9 mouse cellular contexts compared by ENCODE assay signal in genomic region chr5:92117823-92118403, GRCm38 (mm10). TPM values are rescaled to one million over a fixed set of nuclear protein-coding genes. Genes with fewer than 3 reads are reported as not detected.
DNase-seq lines count a peak whose midpoint lies in the region; ATAC-seq and TF ChIP-seq lines count a peak whose summit lies in the region.
"Had no signal": no experiment of that assay in that cellular context is flagged by ENCODE, and none has a peak within 500 bp of the region (broad histone marks: within the 10 kb centered on the region; RNA-seq: fewer than 3 reads in every experiment).

No protein-coding gene starts in this region.

- ATAC-seq in embryonic facial prominence, embryonic 14.5 days (ENCODE audit: low read depth) = peak; percentile 75
- ATAC-seq in heart, embryonic 14.5 days (ENCODE audit: insufficient number of reproducible peaks, insufficient read depth, low FRiP score, low read depth) = peak; percentile 56; the same call in 1 of the 2 replicates
- peak; percentile 63 for ATAC-seq in kidney, embryonic 16.5 days (ENCODE audit: low FRiP score, low TSS enrichment)
- peak; percentile 57 for ATAC-seq in liver, embryonic 12.5 days

- H3K36me3 ChIP-seq in C2C12 (ENCODE audit: control insufficient read depth, insufficient read depth) = no peaks in the 10 kb centered on the region
- 0 out of 2 replicates have a peak, but pooled peaks cover under 1% of the 10 kb centered on the region for H3K36me3 ChIP-seq in embryonic facial prominence, embryonic 14.5 days (ENCODE audit: control insufficient read depth, insufficient read depth, low read length)
- H3K36me3 ChIP-seq in heart, embryonic 14.5 days (ENCODE audit: control insufficient read depth, insufficient read depth, low read length) = no peaks in the 10 kb centered on the region
- H3K36me3 ChIP-seq in kidney, embryonic 16.5 days (ENCODE audit: insufficient read depth, low read length) = no peaks in the 10 kb centered on the region
- 0 out of 2 replicates have a peak, but pooled peaks cover 3% of the 10 kb centered on the region for H3K36me3 ChIP-seq in liver, embryonic 12.5 days
- H3K36me3 ChIP-seq: embryonic facial prominence, embryonic 12.5 days had no signal

- H3K27ac ChIP-seq in embryonic facial prominence, embryonic 14.5 days (replicated peaks; ENCODE audit: low read depth, low read length) = no peak overlapping the region
- no peak overlapping the region for H3K27ac ChIP-seq in heart, embryonic 14.5 days (replicated peaks in 1 of 2; ENCODE audit: control insufficient read depth in 1 of 2, insufficient read depth in 1 of 2, low read depth in 2 of 2, low read length in 2 of 2)
- no peak overlapping the region for H3K27ac ChIP-seq in kidney, embryonic 16.5 days (ENCODE audit: low read length)
- no peak overlapping the region for H3K27ac ChIP-seq in liver, embryonic 12.5 days
- H3K27ac ChIP-seq: embryonic facial prominence, embryonic 12.5 days had no signal

- H3K4me2 ChIP-seq in embryonic facial prominence, embryonic 14.5 days (ENCODE audit: low read depth, low read length) = no peak overlapping the region
- 0 out of 2 replicates have a peak overlapping the region, but pooled peaks have one; percentile 1 for H3K4me2 ChIP-seq in heart, embryonic 14.5 days (ENCODE audit: low read length)
- no peak overlapping the region for H3K4me2 ChIP-seq in kidney, embryonic 16.5 days (replicated peaks; ENCODE audit: low read depth, low read length)
- H3K4me2 ChIP-seq in liver, embryonic 12.5 days = no peak overlapping the region
- H3K4me2 ChIP-seq: embryonic facial prominence, embryonic 12.5 days had no signal

- no peak overlapping the region for H3K4me3 ChIP-seq in C2C12 (ENCODE audit: insufficient read depth, poor library complexity, severe bottlenecking)
- no peak overlapping the region for H3K4me3 ChIP-seq in embryonic facial prominence, embryonic 14.5 days (ENCODE audit: low read depth, low read length)
- H3K4me3 ChIP-seq in heart, embryonic 14.5 days (ENCODE audit: control insufficient read depth in 1 of 2, insufficient read depth in 1 of 2, low read depth in 1 of 2, low read length in 2 of 2) = no peak overlapping the region
- no peak overlapping the region for H3K4me3 ChIP-seq in kidney, embryonic 16.5 days (ENCODE audit: low read length)
- H3K4me3 ChIP-seq in liver, embryonic 12.5 days = no peak overlapping the region
- H3K4me3 ChIP-seq: embryonic facial prominence, embryonic 12.5 days had no signal

- no peaks in the 10 kb centered on the region for H3K27me3 ChIP-seq in C2C12 (ENCODE audit: control insufficient read depth, insufficient read depth, insufficient read length)
- H3K27me3 ChIP-seq in embryonic facial prominence, embryonic 14.5 days (replicated peaks; ENCODE audit: control insufficient read depth, insufficient read depth, low read length) = no peaks in the 10 kb centered on the region
- H3K27me3 ChIP-seq in heart, embryonic 14.5 days (ENCODE audit: control insufficient read depth, insufficient read depth, low read length) = no peaks in the 10 kb centered on the region
- no peaks in the 10 kb centered on the region for H3K27me3 ChIP-seq in kidney, embryonic 16.5 days (ENCODE audit: insufficient read depth, low read length)
- peaks cover 16% of the 10 kb centered on the region for H3K27me3 ChIP-seq in liver, embryonic 12.5 days (replicated peaks)
- H3K27me3 ChIP-seq: embryonic facial prominence, embryonic 12.5 days had no signal

- DNase-seq in adrenal gland, postnatal 10 days = peak; percentile 73
- DNase-seq in embryonic facial prominence, embryonic 14.5 days (ENCODE audit: low spot score) = peak; percentile 81
- DNase-seq in neural tube, embryonic 10.5 days (ENCODE audit: extremely low spot score, low spot score) = peak; percentile 38
- peak; percentile 35 to 36 for DNase-seq in thymus, adult 18-20 months

- WGBS in embryonic facial prominence, embryonic 14.5 days = 57% methylated on average over 12 of the region's 12 CpGs
- 47% methylated on average over 12 of the region's 12 CpGs for WGBS in heart, embryonic 14.5 days
- 49% methylated on average over 12 of the region's 12 CpGs for WGBS in kidney, embryonic 16.5 days
- WGBS in liver, embryonic 12.5 days (ENCODE audit: insufficient replicate concordance) = 45% methylated on average over 12 of the region's 12 CpGs

- H3K9ac ChIP-seq in embryonic facial prominence, embryonic 14.5 days (ENCODE audit: low read depth, low read length) = no peak overlapping the region
- H3K9ac ChIP-seq in heart, embryonic 14.5 days (ENCODE audit: low read length) = no peak overlapping the region
- H3K9ac ChIP-seq in kidney, embryonic 16.5 days (replicated peaks; ENCODE audit: low read length) = no peak overlapping the region
- H3K9ac ChIP-seq in liver, embryonic 12.5 days = no peak overlapping the region
- H3K9ac ChIP-seq: embryonic facial prominence, embryonic 12.5 days had no signal

- H3ac ChIP-seq in C2C12 (ENCODE audit: control insufficient read depth, insufficient read length, low read depth) = no peak overlapping the region

- H3K9me3 ChIP-seq in embryonic facial prominence, embryonic 14.5 days (ENCODE audit: control insufficient read depth, low read length) = 0 out of 2 replicates have a peak, but pooled peaks cover 2% of the 10 kb centered on the region
- H3K9me3 ChIP-seq in heart, embryonic 14.5 days (ENCODE audit: control insufficient read depth, low read length) = 0 out of 2 replicates have a peak, but pooled peaks cover 3% of the 10 kb centered on the region
- no peaks in the 10 kb centered on the region for H3K9me3 ChIP-seq in kidney, embryonic 16.5 days (ENCODE audit: low read length)
- H3K9me3 ChIP-seq in liver, embryonic 12.5 days (replicated peaks) = no peaks in the 10 kb centered on the region
- H3K9me3 ChIP-seq: embryonic facial prominence, embryonic 12.5 days had no signal

- H3K79me3 ChIP-seq in C2C12 (ENCODE audit: low read depth) = no peaks in the 10 kb centered on the region

- peak; percentile 63 for TF ChIP-seq CTCF in C2C12 (IDR thresholded peaks at IDR 0.05; ENCODE audit: control insufficient read depth, insufficient read depth, insufficient read length)

- no peaks in the 10 kb centered on the region for H3K4me1 ChIP-seq in embryonic facial prominence, embryonic 14.5 days (ENCODE audit: control insufficient read depth, insufficient read depth, low read length)
- H3K4me1 ChIP-seq in heart, embryonic 14.5 days (ENCODE audit: control insufficient read depth in 2 of 2, insufficient read depth in 2 of 2, low read length in 2 of 2) = peaks cover 0 to 2% of the 10 kb centered on the region in 2 experiments; a peak in 1 of 4 replicates
- no peaks in the 10 kb centered on the region for H3K4me1 ChIP-seq in kidney, embryonic 16.5 days (ENCODE audit: insufficient read depth, low read length)
- peaks cover 21% of the 10 kb centered on the region for H3K4me1 ChIP-seq in liver, embryonic 12.5 days

- H3K79me2 ChIP-seq in C2C12 (ENCODE audit: control insufficient read depth, insufficient read depth) = no peaks in the 10 kb centered on the region

TF ChIP-seq in C2C12, 6 proteins besides CTCF, POLR2A, EP300 and RAD21:
- no peak for TF ChIP-seq CEBPB (IDR thresholded peaks at IDR 0.05; ENCODE audit: low read depth)
- TF ChIP-seq MYOD1 (IDR thresholded peaks at IDR 0.05; ENCODE audit: control insufficient read depth, insufficient read length, low read depth) = peak; percentile 56

RNA-seq across cellular contexts. Expression of gene Uso1, which starts 19.8 kb away (rescaled TPM):
- 27.3 TPM for polyA plus RNA-seq in C2C12 (2012; fragmentation: generic; extraction: Trizol)
- 10 to 100 TPM; 64.1 to 71.5 TPM for total RNA-seq in adrenal gland, postnatal 10 days (2021)
- 41.8 and 49.3 TPM in 2 replicates for polyA plus RNA-seq in embryonic facial prominence, embryonic 14.5 days (2014; fragmentation: Nextera tagmentation; extraction: Ambion mirVana)
- 21.3 and 22.9 TPM in 2 replicates for polyA plus RNA-seq in heart, embryonic 14.5 days (2014; fragmentation: Nextera tagmentation; extraction: Ambion mirVana)
- polyA plus RNA-seq in kidney, embryonic 16.5 days (2015; fragmentation: Nextera tagmentation; extraction: Ambion mirVana) = 40.0 and 40.5 TPM in 2 replicates
- 35.6 and 37.1 TPM in 2 replicates for polyA plus RNA-seq in liver, embryonic 12.5 days (2016; fragmentation: Nextera tagmentation; extraction: Ambion mirVana)

RNA-seq across cellular contexts. Expression of gene G3bp2, which starts 34.4 kb away (rescaled TPM):
- 39.1 TPM for polyA plus RNA-seq in C2C12 (2012; fragmentation: generic; extraction: Trizol)
- total RNA-seq in adrenal gland, postnatal 10 days (2021) = 10 to 100 TPM; 92.8 to 96.6 TPM
- polyA plus RNA-seq in embryonic facial prominence, embryonic 14.5 days (2014; fragmentation: Nextera tagmentation; extraction: Ambion mirVana) = 153 and 175 TPM in 2 replicates
- polyA plus RNA-seq in heart, embryonic 14.5 days (2014; fragmentation: Nextera tagmentation; extraction: Ambion mirVana) = 141 and 151 TPM in 2 replicates
- polyA plus RNA-seq in kidney, embryonic 16.5 days (2015; fragmentation: Nextera tagmentation; extraction: Ambion mirVana) = 155 and 169 TPM in 2 replicates
- polyA plus RNA-seq in liver, embryonic 12.5 days (2016; fragmentation: Nextera tagmentation; extraction: Ambion mirVana) = 84.0 and 87.0 TPM in 2 replicates
